In the genomic region with DNA sequence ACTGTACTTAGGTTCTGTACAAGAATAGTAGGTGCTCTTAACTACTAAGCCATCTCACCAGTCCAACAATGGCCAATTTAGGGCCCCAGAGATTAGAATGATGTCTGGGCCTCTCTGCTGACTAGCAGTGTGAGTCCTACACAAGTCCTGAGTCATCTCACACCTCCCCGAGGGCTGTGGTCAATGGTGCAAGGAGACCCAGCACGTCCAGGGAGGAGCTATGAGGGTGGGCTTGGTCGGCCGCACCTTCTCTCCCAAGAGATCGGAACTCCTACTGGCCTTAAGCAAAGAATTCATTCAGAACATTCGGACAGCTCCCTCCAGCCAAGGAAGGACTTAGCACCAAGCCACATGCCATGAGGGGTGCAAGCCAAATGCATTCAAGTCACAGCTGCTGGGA, we compare ENCODE assay signal across 17 mouse cellular contexts. TPM values are rescaled to one million over a fixed set of nuclear protein-coding genes. Genes with fewer than 3 reads are reported as not detected.
DNase-seq lines count a peak whose midpoint lies in the region; ATAC-seq lines count a peak whose summit lies in the region.
"Had no signal": no experiment of that assay in that cellular context is flagged by ENCODE, and none has a peak within 500 bp of the region (broad histone marks: within the 10 kb centered on the region; RNA-seq: fewer than 3 reads in every experiment).

No protein-coding gene starts in this region.

- H3K4me2 ChIP-seq in liver, embryonic 11.5 days, result no peak overlapping the region
- H3K4me2 ChIP-seq: forebrain, embryonic 12.5 days; neural tube, embryonic 15.5 days had no signal

- 59% methylated on average over 6 of the region's 6 CpGs for WGBS in liver, embryonic 11.5 days

- H3K27me3 ChIP-seq in liver, embryonic 11.5 days (replicated peaks; ENCODE audit: control insufficient read depth, insufficient read depth, low read length), result no peaks in the 10 kb centered on the region
- H3K27me3 ChIP-seq: neural tube, embryonic 15.5 days had no signal

- H3K4me3 ChIP-seq in liver, embryonic 11.5 days (ENCODE audit: low read depth, low read length), result no peak overlapping the region
- H3K4me3 ChIP-seq: forebrain, embryonic 12.5 days; neural tube, embryonic 15.5 days had no signal

- peak; percentile 18 to 55 for DNase-seq in adrenal gland, adult (ENCODE audit: inconsistent age in 2 of 2, low spot score in 1 of 2)
- DNase-seq in adrenal gland, postnatal 10 days, result no peak
- peak; percentile 11 for DNase-seq in kidney, postnatal 10 days
- DNase-seq in kidney, adult 8-10 months, result no peak
- DNase-seq in 3134 (ENCODE audit: extremely low read depth, insufficient read length, low spot score), result peak; percentile 58
- DNase-seq in liver, embryonic 11.5 days (ENCODE audit: low spot score), result no peak
- DNase-seq in cerebellum, adult 11-12 months, result no peak
- no peak for DNase-seq in left cerebral cortex, adult 9 months (ENCODE audit: low spot score in 2 of 2)
- DNase-seq: cerebellum, adult 11 months; gastrocnemius, postnatal 25 days; heart, postnatal 10 days; layer of hippocampus, adult 9-11 months; lung, adult 2 months had no signal

- peaks cover 92% of the 10 kb centered on the region for H3K4me1 ChIP-seq in liver, embryonic 11.5 days (replicated peaks; ENCODE audit: control insufficient read depth, insufficient read depth, low read length)

- peak overlapping the region; percentile 31; the same call in 1 of the 2 replicates for H3K9ac ChIP-seq in liver, embryonic 11.5 days (ENCODE audit: low read depth, low read length)
- H3K9ac ChIP-seq: forebrain, embryonic 12.5 days; neural tube, embryonic 15.5 days had no signal

- no peaks in the 10 kb centered on the region for H3K36me3 ChIP-seq in liver, embryonic 11.5 days (ENCODE audit: control insufficient read depth, insufficient read depth, low read length)
- H3K36me3 ChIP-seq: forebrain, embryonic 12.5 days; neural tube, embryonic 15.5 days had no signal

- peak overlapping the region; percentile 92 for H3K27ac ChIP-seq in liver, embryonic 11.5 days (ENCODE audit: low read depth, low read length)
- H3K27ac ChIP-seq: forebrain, embryonic 12.5 days; macrophage; neural tube, embryonic 15.5 days had no signal

- ATAC-seq in liver, embryonic 11.5 days (replicated peaks; ENCODE audit: low FRiP score), result no peak
- ATAC-seq: hindbrain, embryonic 16.5 days had no signal

- H3K9me3 ChIP-seq in liver, embryonic 11.5 days (ENCODE audit: control insufficient read depth, low read length), result no peaks in the 10 kb centered on the region
- H3K9me3 ChIP-seq: forebrain, embryonic 12.5 days; neural tube, embryonic 15.5 days had no signal

RNA-seq across cellular contexts. Expression of a gene that starts 36.4 kb away (rescaled TPM):
- total RNA-seq in adrenal gland, postnatal 10 days (2021), result 100 to 1,000 TPM in 1 of 2 experiments, 10 to 100 TPM in 1; 67.0 to 122 TPM
- 24.7 and 26.7 TPM in 2 replicates for polyA plus RNA-seq in liver, embryonic 11.5 days (2014; fragmentation: Nextera tagmentation; extraction: Ambion mirVana)

Comparison
In these comparisons a context has a peak if more than half of its experiments do, and no peak if none do; other contexts are left out.
1. DNase-seq: peak in adrenal gland, adult (2 of 2), kidney, postnatal 10 days (single experiment) and 3134 (single experiment); none in adrenal gland, postnatal 10 days (single experiment), kidney, adult 8-10 months (0 of 2), liver, embryonic 11.5 days (single experiment), cerebellum, adult 11-12 months (single experiment) and left cerebral cortex, adult 9 months (0 of 2).